Mouse (Mus musculus) MEL (cell line): ENCODE data around the gene Gsg1l. TPM values are rescaled to one million over a fixed set of nuclear protein-coding genes. Genes with fewer than 3 reads are reported as not detected.

Experiments used
- DNase-seq: peaks from one replicate; pipeline ENCODE4 v3.0.0; 2011; ENCODE audit warnings: low read depth, low spot score
- H3K27ac ChIP-seq: 2 replicates; pipeline ENCODE4 v1.5.1; 2012; ENCODE audit warnings: low read depth, mild to moderate bottlenecking, control low read depth, low read length, moderate library complexity; ENCODE audit not compliant: control insufficient read depth
- H3K27me3 ChIP-seq, 2 experiments: fragments of 150-350 bp in 1 of 2; sonication (generic) in 1 of 2; 2 replicates each; pipeline ENCODE4 v1.6.1; 2012; ENCODE audit warnings: low read length in 2 of 2, mild to moderate bottlenecking in 2 of 2, improper control_type of control experiment in 1 of 2, moderate library complexity in 1 of 2; ENCODE audit not compliant: insufficient read depth in 2 of 2, control insufficient read depth in 1 of 2
- H3K36me3 ChIP-seq, 2 experiments: 2 replicates each; pipeline ENCODE4 v1.6.1; 2012 to 2014; ENCODE audit warnings: low read length in 2 of 2, improper control_type of control experiment in 1 of 2, inconsistent platforms in 1 of 2, mild to moderate bottlenecking in 1 of 2; ENCODE audit not compliant: insufficient read depth in 2 of 2, control insufficient read depth in 1 of 2
- H3K4me1 ChIP-seq, 2 experiments: fragments of 150-350 bp in 1 of 2; sonication (generic) in 1 of 2; 2 replicates each; pipeline ENCODE4 v1.6.1; 2012; ENCODE audit warnings: low read length in 2 of 2, improper control_type of control experiment in 1 of 2, mild to moderate bottlenecking in 1 of 2; ENCODE audit not compliant: insufficient read depth in 2 of 2, control insufficient read depth in 1 of 2
- H3K4me3 ChIP-seq, 2 experiments: fragments of 150-350 bp in 1 of 2; sonication (generic) in 1 of 2; 2 replicates each; pipeline ENCODE4 v1.5.1; 2012; ENCODE audit warnings: low read depth in 2 of 2, low read length in 2 of 2, mild to moderate bottlenecking in 2 of 2, moderate library complexity in 2 of 2, control low read depth in 1 of 2, improper control_type of control experiment in 1 of 2; ENCODE audit not compliant: control insufficient read depth in 1 of 2, insufficient read depth in 1 of 2
- H3K79me2 ChIP-seq: 2 replicates; pipeline ENCODE4 v1.6.1; 2012; ENCODE audit warnings: mild to moderate bottlenecking, low read length, moderate library complexity; ENCODE audit not compliant: control insufficient read depth, poor library complexity, insufficient read depth
- H3K9ac ChIP-seq: 2 replicates; pipeline ENCODE4 v1.6.1; 2012; ENCODE audit warnings: low read depth, mild to moderate bottlenecking, control low read depth, low read length, moderate library complexity; ENCODE audit not compliant: control insufficient read depth, poor library complexity, severe bottlenecking
- H3K9me3 ChIP-seq: fragments of 150-350 bp; sonication (generic); replicated peaks from 2 replicates; pipeline ENCODE4 v1.6.1; 2012; ENCODE audit warnings: mild to moderate bottlenecking, low read length, improper control_type of control experiment, moderate library complexity; ENCODE audit not compliant: insufficient read depth
- CHD1 ChIP-seq: IDR thresholded peaks from 2 replicates; pipeline ENCODE4 v1.6.1; 2012; ENCODE audit warnings: low read depth, mild to moderate bottlenecking, inconsistent platforms, low read length, improper control_type of control experiment
- CTCF ChIP-seq, 3 experiments: IDR thresholded peaks in 2 of 3; conservative IDR thresholded peaks in 1 of 3; 2 replicates each; pipeline ENCODE4 v1.5.1; 2011 to 2012; ENCODE audit warnings: low read length in 3 of 3, low read depth in 2 of 3, mild to moderate bottlenecking in 2 of 3, improper control_type of control experiment in 1 of 3, inconsistent platforms in 1 of 3, mixed read lengths in 1 of 3, moderate library complexity in 1 of 3; ENCODE audit not compliant: control insufficient read depth in 1 of 3, insufficient read depth in 1 of 3, poor library complexity in 1 of 3, severe bottlenecking in 1 of 3
- EP300 ChIP-seq, 2 experiments: IDR thresholded peaks; 2 replicates each; pipeline ENCODE4 v1.6.1; 2011; ENCODE audit warnings: improper control_type of control experiment in 2 of 2, low read length in 2 of 2, low read depth in 1 of 2, mild to moderate bottlenecking in 1 of 2
- GATA1 ChIP-seq: IDR thresholded peaks from 2 replicates; pipeline ENCODE4 v1.6.1; 2011; ENCODE audit warnings: low read depth, low read length, improper control_type of control experiment
- JUND ChIP-seq: IDR thresholded peaks from 2 replicates; pipeline ENCODE4 v1.6.1; 2011; ENCODE audit warnings: low read depth, mild to moderate bottlenecking, improper control_type of control experiment, low read length
- KAT2A ChIP-seq: conservative IDR thresholded peaks from 2 replicates; pipeline ENCODE4 v1.6.1; 2012; ENCODE audit warnings: low read depth, low read length, improper control_type of control experiment, inconsistent platforms
- MAZ ChIP-seq: IDR thresholded peaks from 2 replicates; pipeline ENCODE4 v1.6.1; 2012; ENCODE audit warnings: low read depth, mild to moderate bottlenecking, inconsistent platforms, low read length, improper control_type of control experiment
- MEF2A ChIP-seq: IDR thresholded peaks from 2 replicates; pipeline ENCODE4 v1.6.1; 2014; ENCODE audit warnings: low read depth, mild to moderate bottlenecking, inconsistent platforms, low read length, improper control_type of control experiment; ENCODE audit not compliant: poor library complexity, insufficient replicate concordance, severe bottlenecking; ENCODE audit errors: extremely low read depth
- MYC ChIP-seq: IDR thresholded peaks from 2 replicates; pipeline ENCODE4 v1.6.1; 2011; ENCODE audit warnings: low read depth, mild to moderate bottlenecking, low read length, improper control_type of control experiment, moderate library complexity
- POLR2A ChIP-seq, 2 experiments: IDR thresholded peaks; 2 replicates each; pipeline ENCODE4 v1.6.1; 2011 to 2012; ENCODE audit warnings: low read length in 2 of 2, mild to moderate bottlenecking in 2 of 2, control low read depth in 1 of 2, improper control_type of control experiment in 1 of 2, low read depth in 1 of 2, moderate library complexity in 1 of 2; ENCODE audit not compliant: control insufficient read depth in 1 of 2, insufficient read depth in 1 of 2, poor library complexity in 1 of 2
- POLR2AphosphoS2 ChIP-seq: IDR thresholded peaks from 2 replicates; pipeline ENCODE4 v1.6.1; 2011; ENCODE audit warnings: low read length, improper control_type of control experiment
- RAD21 ChIP-seq: IDR thresholded peaks from 2 replicates; pipeline ENCODE4 v1.6.1; 2011; ENCODE audit warnings: mild to moderate bottlenecking, low read depth, low read length, improper control_type of control experiment
- SMC3 ChIP-seq: IDR thresholded peaks from 2 replicates; pipeline ENCODE4 v1.6.1; 2011; ENCODE audit warnings: low read depth, low read length, improper control_type of control experiment
- TAL1 ChIP-seq: IDR thresholded peaks from 2 replicates; pipeline ENCODE4 v1.6.1; 2012; ENCODE audit warnings: mild to moderate bottlenecking, inconsistent platforms, low read length, moderate library complexity, mixed read lengths
- USF2 ChIP-seq, 2 experiments: IDR thresholded peaks; 2 replicates each; pipeline ENCODE4 v1.6.1; 2011 to 2012; ENCODE audit warnings: improper control_type of control experiment in 2 of 2, low read length in 2 of 2, borderline replicate concordance in 1 of 2, inconsistent platforms in 1 of 2, low read depth in 1 of 2, mild to moderate bottlenecking in 1 of 2; ENCODE audit not compliant: insufficient read depth in 1 of 2
- ZMIZ1 ChIP-seq: IDR thresholded peaks from 2 replicates; pipeline ENCODE4 v1.6.1; 2012; ENCODE audit warnings: low read depth, mild to moderate bottlenecking, inconsistent platforms, low read length, improper control_type of control experiment, moderate library complexity
- polyA plus RNA-seq, 2 experiments: library from polyadenylated mRNA; stranded (reverse) in 1 of 2; unstranded in 1 of 2; fragments of >175 nt in 1 of 2; fragments of >200 nt in 1 of 2; gene quantifications; 2 replicates each; pipeline versions ENCODE4 v1.2.1 to v1.2.4; 2012; ENCODE audit warnings: low replicate concordance in 2 of 2, low read depth in 1 of 2; ENCODE audit not compliant: insufficient read length in 2 of 2, insufficient read depth in 1 of 2, missing spikeins in 1 of 2
- total RNA-seq: library from RNA; depleted of rRNA; stranded (reverse); fragments of 300-350 nt; gene quantifications from 2 replicates; pipeline ENCODE4 v1.2.3, GENCODE M21; 2012

Gsg1l gene
- total and polyA plus RNA-seq, 3 experiments: not detected

DNA sequence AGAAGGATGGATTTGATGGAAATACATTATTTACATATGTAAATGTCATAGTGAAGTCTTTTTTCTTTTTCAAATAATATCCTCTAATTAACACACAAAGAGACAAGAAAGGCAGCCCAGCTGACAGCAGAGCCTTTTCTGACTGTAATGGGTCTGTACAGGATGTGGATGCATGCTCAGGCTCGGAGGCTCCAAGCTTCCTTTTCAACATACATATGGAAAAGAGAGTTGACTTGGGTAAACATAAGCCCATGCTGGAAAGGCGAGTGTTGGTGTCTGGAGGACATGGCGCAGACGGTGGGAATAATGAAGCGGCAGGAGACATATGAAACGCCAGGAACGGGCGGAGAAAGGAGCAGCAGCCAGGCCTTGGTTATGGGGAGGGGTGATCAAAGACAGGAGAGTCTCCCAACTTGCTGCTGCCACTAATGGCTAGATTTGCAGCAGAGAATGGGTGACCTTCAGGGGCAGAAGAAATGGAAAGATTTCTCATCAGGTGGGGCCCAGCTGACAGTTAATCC is 118.1 kb downstream of the Gsg1l start:
- Histone ChIP-seq H3K9me3 (no peaks in the 10 kb centered on the region), H3K4me3 (no peak overlapping the region), H3K36me3 (no peaks in the 10 kb centered on the region), H3K4me1 (no peaks in the 10 kb centered on the region), H3K27ac (no peak overlapping the region), H3K79me2 (no peaks in the 10 kb centered on the region), H3K27me3 (peaks cover 0 to 1% of the 10 kb centered on the region in 2 experiments; a peak in 1 of 4 replicates), H3K9ac (no peak overlapping the region)
- no peak for TF ChIP-seq GATA1
- TF ChIP-seq KAT2A: no peak
- TF ChIP-seq JUND: no peak
- TF ChIP-seq RAD21: no peak
- no peak for TF ChIP-seq EP300 (IDR thresholded peaks at IDR 0.05; ENCODE audit: low read depth in 1 of 2, low read length in 2 of 2)
- no peak for TF ChIP-seq MYC
- TF ChIP-seq POLR2A (IDR thresholded peaks at IDR 0.05; ENCODE audit: control insufficient read depth in 1 of 2, insufficient read depth in 1 of 2, low read depth in 1 of 2, low read length in 2 of 2, poor library complexity in 1 of 2): no peak
- no peak for TF ChIP-seq TAL1
- no peak for TF ChIP-seq MAZ
- TF ChIP-seq CHD1: no peak
- no peak for TF ChIP-seq POLR2AphosphoS2
- no peak for DNase-seq

DNA sequence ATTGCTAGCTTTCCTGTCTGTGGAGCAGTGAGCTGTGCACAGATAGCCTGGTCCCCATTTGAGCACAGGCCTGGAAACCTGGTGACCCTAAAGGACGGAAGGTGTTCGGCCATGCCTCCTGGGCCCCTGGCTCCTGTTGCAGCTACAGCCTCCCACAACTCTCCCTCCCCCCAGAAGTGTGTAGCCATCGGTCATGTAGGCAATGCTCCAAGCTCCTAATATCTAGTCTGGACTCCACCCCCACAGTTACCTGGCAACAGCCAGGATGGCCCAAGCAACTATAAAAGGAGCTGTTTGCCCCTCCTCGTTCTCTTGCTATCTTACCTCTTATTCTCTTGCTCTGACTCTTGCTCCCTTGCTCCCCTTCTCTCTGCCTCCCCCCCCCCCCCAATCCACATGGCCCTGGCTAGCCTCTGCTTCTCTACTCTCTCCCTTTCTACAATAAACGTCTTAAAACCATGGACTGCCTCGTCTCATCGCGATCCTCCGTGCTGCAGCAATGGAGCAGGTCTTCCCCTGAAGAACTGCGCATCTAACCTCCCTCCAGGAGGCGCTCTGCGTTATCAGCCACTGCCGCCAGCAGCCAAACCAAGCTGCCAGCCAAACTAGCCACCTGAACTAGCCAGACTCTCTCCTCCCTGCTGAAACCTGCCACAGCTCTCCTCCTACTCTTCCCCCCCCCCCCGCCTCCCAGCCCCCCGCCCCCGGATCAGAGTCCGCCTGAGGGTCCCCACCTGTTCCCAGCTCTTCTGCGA is 122.7 kb downstream of the Gsg1l start:
- no peaks in the 10 kb centered on the region for H3K9me3 ChIP-seq
- H3K9ac ChIP-seq: no peak overlapping the region
- no peak overlapping the region for H3K27ac ChIP-seq
- H3K79me2 ChIP-seq: no peaks in the 10 kb centered on the region
- H3K4me1 ChIP-seq: no peaks in the 10 kb centered on the region
- H3K4me3 ChIP-seq: no peak overlapping the region
- no peaks in the 10 kb centered on the region for H3K27me3 ChIP-seq
- TF ChIP-seq GATA1 (no peak), MEF2A (no peak), CTCF (IDR thresholded peaks at IDR 0.05 in 2 of 3, conservative IDR thresholded peaks at IDR 0.05 in 1 of 3; ENCODE audit: control insufficient read depth in 1 of 3, insufficient read depth in 1 of 3, low read depth in 2 of 3, low read length in 3 of 3, poor library complexity in 1 of 3, severe bottlenecking in 1 of 3) (peak in 2 of 3 experiments; percentile 20 to 31; a peak in 3 of 6 replicates), ZMIZ1 (no peak), USF2 (IDR thresholded peaks at IDR 0.05; ENCODE audit: borderline replicate concordance in 1 of 2, insufficient read depth in 1 of 2, low read depth in 1 of 2, low read length in 2 of 2) (no peak), KAT2A (no peak), SMC3 (peak; percentile 36)
- H3K36me3 ChIP-seq: no peaks in the 10 kb centered on the region
- no peak for DNase-seq
